Mouse (Mus musculus): ENCODE data around the gene Cabp2. TPM values are rescaled to one million over a fixed set of nuclear protein-coding genes. Genes with fewer than 3 reads are reported as not detected.

The Cabp2 gene
- polyA plus RNA-seq, 1 experiment from 2014 or later, result not detected

DNA sequence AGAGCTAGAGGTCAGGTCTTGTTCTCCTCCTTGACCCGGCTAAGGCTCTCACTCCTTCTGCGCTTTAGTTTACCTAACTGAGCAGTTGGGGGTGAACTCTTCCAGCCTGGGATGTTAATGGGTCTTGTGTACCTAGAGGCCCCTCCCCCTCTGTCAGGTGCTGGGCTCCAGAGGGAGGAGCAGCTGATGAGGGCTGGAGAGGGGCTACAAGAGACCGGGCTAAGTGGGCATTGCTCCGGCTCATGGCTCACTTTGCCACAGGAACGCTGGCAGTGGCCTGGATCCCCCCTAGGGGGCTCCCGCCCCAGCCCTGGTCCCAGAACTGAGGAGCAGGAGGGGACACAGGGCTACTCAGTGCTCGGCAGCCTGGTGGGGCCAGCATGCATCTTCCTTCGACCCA is 2.4 kb downstream of the Cabp2 start:
- Histone ChIP-seq H3K4me1 (replicated peaks) (peaks cover 8% of the 10 kb centered on the region), H3K9me3 (replicated peaks) (no peaks in the 10 kb centered on the region), H3K27me3 (peaks cover 18% of the 10 kb centered on the region; the same call in 1 of the 2 replicates), H3K4me2 (no peak overlapping the region), H3K27ac (no peak overlapping the region), H3K36me3 (no peaks in the 10 kb centered on the region), H3K9ac (no peak overlapping the region), H3K4me3 (no peak overlapping the region)
- no peak for ATAC-seq (replicated peaks; ENCODE audit: insufficient number of reproducible peaks, insufficient read depth, low FRiP score, low read depth)
- WGBS, result 34% methylated on average over 8 of the region's 8 CpGs

DNA sequence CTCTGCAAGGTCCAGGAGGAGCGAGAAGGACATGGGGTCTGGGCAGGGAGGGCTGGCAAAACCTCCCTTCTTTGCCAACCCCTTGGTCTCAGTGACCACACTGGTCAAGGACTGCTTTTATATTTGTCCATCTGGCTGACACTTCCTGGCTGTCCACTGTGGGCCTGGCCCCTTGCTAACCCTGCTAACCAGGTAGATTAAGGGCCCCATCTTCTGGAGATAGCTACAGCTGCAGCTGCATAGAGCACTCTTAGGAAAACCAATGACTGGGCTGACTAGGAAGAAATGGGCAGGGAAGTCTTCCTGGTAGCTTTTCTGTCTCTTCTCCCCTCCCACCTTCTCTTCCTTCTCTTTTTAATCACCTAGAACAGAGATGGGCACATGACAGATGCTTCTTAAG is 3.6 kb downstream of the Cabp2 start:
- Histone ChIP-seq H3K27ac (no peak overlapping the region), H3K4me1 (replicated peaks) (peaks cover 8% of the 10 kb centered on the region), H3K4me3 (no peak overlapping the region), H3K9me3 (replicated peaks) (no peaks in the 10 kb centered on the region), H3K27me3 (peaks cover 24% of the 10 kb centered on the region), H3K36me3 (no peaks in the 10 kb centered on the region), H3K9ac (no peak overlapping the region), H3K4me2 (no peak overlapping the region)
- WGBS, result 100% methylated on average over 1 of the region's 1 CpGs
- no peak for ATAC-seq (replicated peaks; ENCODE audit: insufficient number of reproducible peaks, insufficient read depth, low FRiP score, low read depth)

DNA sequence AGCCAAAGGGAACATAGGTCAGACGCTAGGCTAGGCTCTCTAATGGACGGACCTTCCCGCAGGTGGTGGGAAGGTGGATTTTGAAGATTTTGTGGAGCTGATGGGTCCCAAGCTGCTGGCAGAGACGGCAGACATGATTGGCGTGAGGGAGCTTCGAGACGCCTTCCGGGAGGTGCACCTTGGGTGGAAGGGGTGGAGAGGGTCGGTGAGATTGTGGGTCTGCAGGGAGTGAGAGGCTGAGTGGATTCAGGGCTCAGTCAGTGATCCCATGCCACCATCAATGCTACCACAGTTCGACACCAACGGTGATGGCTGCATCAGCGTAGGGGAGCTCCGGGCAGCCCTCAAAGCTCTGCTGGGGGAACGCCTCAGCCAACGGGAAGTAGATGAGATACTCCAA is 4.8 kb downstream of the Cabp2 start:
- no peaks in the 10 kb centered on the region for H3K9me3 ChIP-seq (replicated peaks)
- no peak overlapping the region for H3K4me3 ChIP-seq
- H3K27me3 ChIP-seq, result peaks cover 24% of the 10 kb centered on the region
- no peaks in the 10 kb centered on the region for H3K36me3 ChIP-seq
- H3K27ac ChIP-seq, result no peak overlapping the region
- no peak for ATAC-seq (replicated peaks; ENCODE audit: insufficient number of reproducible peaks, insufficient read depth, low FRiP score, low read depth)
- WGBS, result 91% methylated on average over 15 of the region's 15 CpGs
- no peak overlapping the region for H3K4me2 ChIP-seq
- H3K9ac ChIP-seq, result no peak overlapping the region
- H3K4me1 ChIP-seq (replicated peaks), result peaks cover 8% of the 10 kb centered on the region

DNA sequence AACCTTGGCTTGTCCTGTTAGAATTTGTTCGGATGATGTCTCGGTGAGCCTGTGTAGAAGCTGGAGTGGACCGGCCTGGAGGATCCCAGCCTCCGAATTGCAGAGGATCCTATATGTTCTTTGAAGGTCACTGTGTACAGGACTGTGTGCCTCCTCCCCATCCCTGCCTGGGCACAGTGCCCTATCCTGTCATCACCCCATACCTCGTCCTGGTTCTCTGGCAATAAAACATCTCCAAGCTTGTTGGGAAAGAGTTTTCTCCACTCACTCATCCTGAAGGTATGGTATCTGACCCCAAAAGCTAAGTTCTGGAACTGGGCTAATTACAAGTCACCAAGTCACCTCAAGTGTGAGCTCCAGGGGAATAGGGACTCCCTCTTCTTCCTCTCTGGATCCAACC is 5.7 kb downstream of the Cabp2 start:
- H3K27ac ChIP-seq, result peak overlapping the region; percentile 65
- peaks cover 8% of the 10 kb centered on the region for H3K4me1 ChIP-seq (replicated peaks)
- no peak overlapping the region for H3K4me3 ChIP-seq
- no peak overlapping the region for H3K9ac ChIP-seq
- WGBS, result 62% methylated on average over 5 of the region's 5 CpGs
- peak; percentile 72 for ATAC-seq (replicated peaks; ENCODE audit: insufficient number of reproducible peaks, insufficient read depth, low FRiP score, low read depth)
- H3K36me3 ChIP-seq, result no peaks in the 10 kb centered on the region
- H3K9me3 ChIP-seq (replicated peaks), result no peaks in the 10 kb centered on the region
- no peak overlapping the region for H3K4me2 ChIP-seq
- peaks cover 24% of the 10 kb centered on the region for H3K27me3 ChIP-seq

DNA sequence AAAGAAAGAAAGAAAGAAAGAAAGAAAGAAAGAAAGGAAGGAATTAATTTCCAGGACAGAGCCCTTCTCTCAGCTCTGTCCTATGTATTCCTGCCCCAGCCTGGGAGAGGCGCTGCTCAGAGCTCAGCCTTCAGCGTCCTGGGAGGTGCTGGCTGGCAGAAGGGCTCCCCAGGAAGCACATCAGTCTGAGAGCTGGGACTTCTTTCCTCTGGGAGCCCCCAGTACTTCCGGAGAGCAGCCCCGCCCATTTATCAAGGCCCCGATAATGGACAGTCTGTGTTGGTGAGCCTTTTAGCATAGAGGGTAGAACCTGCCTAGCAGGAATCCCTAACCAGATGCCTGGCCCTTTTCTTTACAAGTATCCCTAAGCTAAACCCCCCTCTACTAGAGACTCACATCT is 6.8 kb downstream of the Cabp2 start:
- Histone ChIP-seq H3K27ac (no peak overlapping the region), H3K9ac (no peak overlapping the region), H3K4me3 (no peak overlapping the region), H3K27me3 (peaks cover 22% of the 10 kb centered on the region), H3K9me3 (replicated peaks) (no peaks in the 10 kb centered on the region), H3K36me3 (no peaks in the 10 kb centered on the region), H3K4me2 (no peak overlapping the region), H3K4me1 (replicated peaks) (peaks cover 8% of the 10 kb centered on the region)
- 38% methylated on average over 5 of the region's 5 CpGs for WGBS
- no peak for ATAC-seq (replicated peaks; ENCODE audit: insufficient number of reproducible peaks, insufficient read depth, low FRiP score, low read depth)

DNA sequence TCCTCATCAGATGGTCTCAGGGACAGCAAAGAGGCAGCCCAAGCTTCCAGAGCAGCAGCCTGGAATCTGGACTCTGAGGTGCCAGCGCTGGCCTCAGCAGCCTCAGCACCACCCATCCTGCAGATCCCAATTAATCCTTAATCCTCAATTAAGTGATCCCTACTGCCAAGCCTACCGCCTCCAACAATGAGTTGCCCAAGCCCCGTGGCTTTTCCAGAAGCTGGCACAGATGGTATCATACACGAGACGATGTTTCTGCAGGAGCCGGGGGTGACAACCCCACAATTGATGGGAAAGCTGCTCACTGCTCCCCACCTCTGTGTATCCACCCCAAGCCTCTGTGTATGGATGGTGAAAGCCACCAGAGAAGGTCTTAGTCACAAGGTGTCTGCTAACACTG is 7.8 kb downstream of the Cabp2 start:
- Histone ChIP-seq H3K4me1 (replicated peaks) (peaks cover 11% of the 10 kb centered on the region), H3K4me3 (no peak overlapping the region), H3K36me3 (no peaks in the 10 kb centered on the region), H3K27me3 (peaks cover 15% of the 10 kb centered on the region), H3K4me2 (no peak overlapping the region), H3K27ac (no peak overlapping the region), H3K9ac (no peak overlapping the region), H3K9me3 (replicated peaks) (no peaks in the 10 kb centered on the region)
- no peak for ATAC-seq (replicated peaks; ENCODE audit: insufficient number of reproducible peaks, insufficient read depth, low FRiP score, low read depth)
- WGBS, result 74% methylated on average over 6 of the region's 6 CpGs

DNA sequence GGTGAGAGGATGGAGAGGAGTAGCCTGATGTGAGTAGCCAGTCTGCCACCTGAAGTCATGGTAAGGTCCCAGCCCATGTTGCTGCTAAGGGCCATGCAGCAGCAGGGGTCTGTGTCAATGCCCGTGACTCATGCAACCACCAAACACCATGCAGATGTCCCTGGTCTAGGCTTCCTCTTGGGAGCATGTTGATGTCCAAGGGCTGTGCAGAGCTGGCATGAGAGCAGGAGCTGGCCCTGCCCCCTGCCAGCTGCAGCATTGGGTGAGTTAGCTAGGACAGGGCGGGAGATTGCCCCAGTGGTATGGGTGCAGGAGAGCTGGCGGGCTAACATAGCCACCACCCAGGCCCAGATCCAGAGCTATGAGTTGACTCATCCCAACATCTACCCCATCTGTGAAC is 9.1 kb downstream of the Cabp2 start:
- H3K9me3 ChIP-seq (replicated peaks), result no peaks in the 10 kb centered on the region
- peaks cover 7% of the 10 kb centered on the region for H3K27me3 ChIP-seq
- H3K4me1 ChIP-seq (replicated peaks), result peaks cover 11% of the 10 kb centered on the region
- ATAC-seq (replicated peaks; ENCODE audit: insufficient number of reproducible peaks, insufficient read depth, low FRiP score, low read depth), result no peak
- H3K4me2 ChIP-seq, result no peak overlapping the region
- H3K9ac ChIP-seq, result no peak overlapping the region
- no peak overlapping the region for H3K27ac ChIP-seq
- no peaks in the 10 kb centered on the region for H3K36me3 ChIP-seq
- 77% methylated on average over 3 of the region's 3 CpGs for WGBS
- no peak overlapping the region for H3K4me3 ChIP-seq

DNA sequence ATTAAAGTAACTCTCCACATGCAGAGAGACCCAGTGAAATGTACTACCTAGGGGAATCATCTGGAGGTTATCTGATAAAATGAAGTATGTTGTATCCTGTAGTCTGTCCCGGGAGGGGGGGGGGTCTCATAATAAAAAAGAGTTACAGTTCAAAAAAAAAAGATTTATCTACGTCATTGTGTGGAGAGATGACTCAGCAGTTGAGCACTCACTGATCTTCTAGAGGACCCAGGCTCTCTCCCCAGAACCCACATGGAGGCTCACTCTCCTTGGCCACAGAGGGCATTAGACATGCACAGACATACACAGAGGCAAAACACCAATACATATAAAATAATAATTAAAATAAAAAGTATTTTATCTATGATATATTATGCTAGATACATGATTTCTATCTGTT is 10.0 kb downstream of the Cabp2 start:
- no peak for ATAC-seq (replicated peaks; ENCODE audit: insufficient number of reproducible peaks, insufficient read depth, low FRiP score, low read depth)
- 43% methylated on average over 2 of the region's 2 CpGs for WGBS
- no peak overlapping the region for H3K27ac ChIP-seq

DNA sequence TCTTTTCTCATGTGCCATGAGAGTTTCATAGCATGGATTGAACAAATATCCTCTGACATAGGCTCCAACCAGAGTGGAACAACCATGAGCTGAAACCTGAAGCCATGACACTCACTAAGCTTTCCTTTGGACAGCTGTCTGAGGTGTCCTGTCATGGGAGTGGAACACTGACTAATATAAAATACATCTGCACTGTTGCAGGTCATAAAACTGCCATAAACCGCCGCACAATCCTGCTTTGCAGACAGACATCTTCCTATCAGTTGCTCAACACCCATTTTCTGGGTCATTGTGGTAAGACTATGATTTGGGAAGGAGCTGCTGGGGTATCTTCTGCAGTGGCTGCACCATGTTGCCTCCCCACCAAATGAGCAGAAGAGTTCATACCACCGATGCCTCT is 11.4 kb downstream of the Cabp2 start:
- 77% methylated on average over 3 of the region's 3 CpGs for WGBS
- peaks cover 7% of the 10 kb centered on the region for H3K27me3 ChIP-seq

More for the DNA sequence above, 10.0 kb downstream of the Cabp2 start:
- H3K9me3 ChIP-seq (replicated peaks), result no peaks in the 10 kb centered on the region
- H3K9ac ChIP-seq, result no peak overlapping the region
- H3K4me2 ChIP-seq, result no peak overlapping the region
- no peaks in the 10 kb centered on the region for H3K36me3 ChIP-seq
- no peak overlapping the region for H3K4me3 ChIP-seq
- peaks cover 7% of the 10 kb centered on the region for H3K27me3 ChIP-seq
- H3K4me1 ChIP-seq (replicated peaks), result peaks cover 13% of the 10 kb centered on the region

DNA sequence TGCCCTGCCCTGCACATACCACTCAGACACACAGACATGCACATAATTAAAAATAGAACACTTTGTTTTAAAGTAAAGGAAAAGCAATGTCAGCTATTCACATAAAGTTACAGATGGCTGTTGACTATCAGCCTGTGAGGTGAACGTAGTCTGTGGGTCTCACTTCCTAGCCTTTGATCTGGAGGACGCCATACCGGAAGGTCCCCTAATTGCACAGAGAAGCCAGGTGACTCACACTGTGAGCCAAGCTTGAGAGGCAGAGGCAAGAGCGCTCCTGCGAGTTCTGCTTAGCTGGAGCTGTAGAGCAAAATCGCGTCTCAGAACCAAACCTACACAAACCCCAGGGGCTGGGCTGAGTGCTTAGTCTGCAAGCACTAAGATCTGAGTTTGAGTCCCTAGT is 12.4 kb downstream of the Cabp2 start:
- no peaks in the 10 kb centered on the region for H3K9me3 ChIP-seq (replicated peaks)
- H3K4me1 ChIP-seq (replicated peaks), result peaks cover 18% of the 10 kb centered on the region
- H3K36me3 ChIP-seq, result no peaks in the 10 kb centered on the region
- H3K27me3 ChIP-seq, result peaks cover 7% of the 10 kb centered on the region
- H3K9ac ChIP-seq, result no peak overlapping the region
- H3K4me2 ChIP-seq, result no peak overlapping the region
- H3K27ac ChIP-seq, result no peak overlapping the region
- no peak overlapping the region for H3K4me3 ChIP-seq
- WGBS, result 66% methylated on average over 7 of the region's 7 CpGs
- no peak for ATAC-seq (replicated peaks; ENCODE audit: insufficient number of reproducible peaks, insufficient read depth, low FRiP score, low read depth)

More for the DNA sequence above, 11.4 kb downstream of the Cabp2 start:
- ATAC-seq (replicated peaks; ENCODE audit: insufficient number of reproducible peaks, insufficient read depth, low FRiP score, low read depth), result no peak
- H3K36me3 ChIP-seq, result no peaks in the 10 kb centered on the region
- no peak overlapping the region for H3K4me2 ChIP-seq
- H3K4me3 ChIP-seq, result no peak overlapping the region
- no peaks in the 10 kb centered on the region for H3K9me3 ChIP-seq (replicated peaks)
- H3K9ac ChIP-seq, result no peak overlapping the region
- H3K27ac ChIP-seq, result no peak overlapping the region
- H3K4me1 ChIP-seq (replicated peaks), result peaks cover 8% of the 10 kb centered on the region

DNA sequence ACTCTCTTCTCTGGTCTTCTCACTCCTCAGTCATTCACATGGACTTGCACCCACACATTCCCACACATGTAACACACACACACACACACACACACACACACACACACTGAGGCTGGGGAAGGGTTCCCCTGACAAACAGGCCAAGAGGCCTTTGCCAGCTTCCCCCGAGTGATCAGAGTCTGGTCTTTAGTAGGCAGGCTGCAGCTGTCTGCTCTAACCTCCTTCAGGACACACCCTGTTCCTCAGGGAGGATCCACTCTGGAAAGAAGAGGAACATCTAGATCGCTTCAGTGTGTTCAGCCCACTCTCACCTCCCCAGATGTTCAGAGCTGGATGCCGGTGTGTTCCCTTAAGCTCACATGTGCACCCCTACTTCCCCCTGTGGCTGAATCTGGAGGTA is 13.0 kb downstream of the Cabp2 start:
- no peak overlapping the region for H3K4me2 ChIP-seq
- H3K36me3 ChIP-seq, result no peaks in the 10 kb centered on the region
- H3K9ac ChIP-seq, result no peak overlapping the region
- peaks cover 2% of the 10 kb centered on the region; the same call in 1 of the 2 replicates for H3K27me3 ChIP-seq
- ATAC-seq (replicated peaks; ENCODE audit: insufficient number of reproducible peaks, insufficient read depth, low FRiP score, low read depth), result no peak
- H3K4me1 ChIP-seq (replicated peaks), result peaks cover 24% of the 10 kb centered on the region
- H3K27ac ChIP-seq, result no peak overlapping the region
- H3K4me3 ChIP-seq, result no peak overlapping the region
- H3K9me3 ChIP-seq (replicated peaks), result no peaks in the 10 kb centered on the region
- 80% methylated on average over 3 of the region's 3 CpGs for WGBS

DNA sequence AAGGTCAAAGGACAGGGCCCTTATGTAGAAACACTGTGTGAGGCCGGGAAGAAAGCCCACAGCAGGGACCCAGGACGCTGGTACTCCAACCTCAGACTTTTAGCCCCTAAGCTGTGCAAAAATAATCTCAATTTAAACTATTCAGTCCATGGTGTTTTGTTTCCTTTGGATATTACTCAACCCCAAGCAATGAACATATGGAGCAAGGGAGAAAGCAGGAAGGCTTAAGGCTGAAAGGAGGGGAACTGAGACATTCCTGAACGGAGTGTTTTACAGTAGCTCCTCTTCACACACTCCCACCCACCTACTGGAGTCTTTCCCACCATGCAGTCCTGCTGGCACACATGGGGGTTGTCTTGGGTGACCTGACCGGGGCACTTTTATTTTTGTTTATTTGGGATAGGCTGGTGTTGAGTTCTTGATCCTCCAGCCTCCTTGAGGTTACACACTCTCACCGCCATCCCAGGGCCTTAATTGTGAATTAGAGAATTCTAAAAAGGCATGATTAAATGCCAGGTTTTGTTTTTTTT is 13.5 kb downstream of the Cabp2 start:
- Histone ChIP-seq H3K27ac (no peak overlapping the region), H3K4me2 (no peak overlapping the region), H3K27me3 (no peaks in the 10 kb centered on the region), H3K4me1 (replicated peaks) (peaks cover 29% of the 10 kb centered on the region), H3K36me3 (no peaks in the 10 kb centered on the region), H3K4me3 (no peak overlapping the region), H3K9me3 (replicated peaks) (no peaks in the 10 kb centered on the region), H3K9ac (no peak overlapping the region)
- no peak for ATAC-seq (replicated peaks; ENCODE audit: insufficient number of reproducible peaks, insufficient read depth, low FRiP score, low read depth)
- WGBS, result 77% methylated on average over 5 of the region's 5 CpGs
